Comparison of ENCODE assay signal across 9 mouse cellular contexts in genomic region chr11:70605024-70605566, GRCm38 (mm10). TPM values are rescaled to one million over a fixed set of nuclear protein-coding genes. Genes with fewer than 3 reads are reported as not detected.
DNase-seq lines count a peak whose midpoint lies in the region; ATAC-seq and TF ChIP-seq lines count a peak whose summit lies in the region.
"Had no signal": no experiment of that assay in that cellular context is flagged by ENCODE, and none has a peak within 500 bp of the region (broad histone marks: within the 10 kb centered on the region; RNA-seq: fewer than 3 reads in every experiment).

No protein-coding gene starts in this region.

- H3K4me3 ChIP-seq in heart, adult 2 months = no peak overlapping the region

- intact Hi-C loops in heart, adult 2 months (cut with DNase I) = loop anchor here (1.0 to 10.0 kb wide), 6 partner anchors 40 to 193 kb away; partner anchors contain the start of genes Cxcl16, Med11, Pelp1 and Pld2

- no peak overlapping the region for H3K27ac ChIP-seq in heart, adult 2 months

- no peaks in the 10 kb centered on the region for H3K36me3 ChIP-seq in heart, adult 2 months (ENCODE audit: control insufficient read depth, insufficient read depth, low read length)

- WGBS in heart, adult 2 months = 57% methylated on average over 14 of the region's 14 CpGs

- H3K79me2 ChIP-seq in heart, adult 2 months (replicated peaks; ENCODE audit: control insufficient read depth, insufficient read depth, low read length) = no peaks in the 10 kb centered on the region

- peak; percentile 78 for ATAC-seq in megakaryocyte, adult 5-6 weeks (ENCODE audit: poor library complexity, severe bottlenecking)

- TF ChIP-seq CTCF in heart, adult 2 months (IDR thresholded peaks at IDR 0.05) = peak; percentile 98; the same call in 1 of the 2 replicates

- no peak overlapping the region for H3K9ac ChIP-seq in heart, adult 2 months (ENCODE audit: low read depth, low read length)

- H3K4me1 ChIP-seq in heart, adult 2 months (ENCODE audit: control insufficient read depth, insufficient read depth, low read length) = no peaks in the 10 kb centered on the region

- peak; percentile 95 for TF ChIP-seq EP300 in heart, adult 2 months (IDR thresholded peaks at IDR 0.05; ENCODE audit: insufficient read depth, low read depth, low read length)

- H3K27me3 ChIP-seq in heart, adult 2 months (ENCODE audit: control insufficient read depth, insufficient read depth, low read length) = no peaks in the 10 kb centered on the region

- no peak for TF ChIP-seq POLR2A in heart, adult 2 months (IDR thresholded peaks at IDR 0.05; ENCODE audit: insufficient read depth, low read depth, low read length)

- DNase-seq in CD4-positive, CD25-positive, alpha-beta regulatory T cell, adult 2 months (ENCODE audit: low read depth, low spot score) = peak; percentile 88
- peak; percentile 78 for DNase-seq in ZHBTc4 (ENCODE audit: low read depth, low spot score)
- DNase-seq in cerebellum, postnatal 25 days = peak; percentile 82 to 89
- peak; percentile 79 to 84 for DNase-seq in heart, adult 2 months
- DNase-seq in layer of hippocampus, adult 9-11 months = peak; percentile 73
- DNase-seq in right cerebral cortex, postnatal 25 days = peak; percentile 49
- DNase-seq in urinary bladder, postnatal 4 days (ENCODE audit: low spot score in 2 of 2) = peak; percentile 66 to 76

RNA-seq across cellular contexts. Expression of gene 4930544D05Rik, which starts 10.6 kb away (rescaled TPM):
- not detected for total RNA-seq in heart, adult 2 months (2021)
- 0.31 TPM in 1 of 2 replicates, not detected in the other for polyA plus RNA-seq in heart, adult 2 months (2012; rRNA removed)
- total RNA-seq in megakaryocyte, adult 5-6 weeks (2015) = not detected in 2 replicates
- total RNA-seq in megakaryocyte, adult 5-6 weeks (2017) = not detected in 2 replicates

RNA-seq across cellular contexts. Expression of gene Chrne, which starts 13.9 kb away (rescaled TPM):
- not detected for total RNA-seq in heart, adult 2 months (2021)
- polyA plus RNA-seq in heart, adult 2 months (2012; rRNA removed) = not detected in 2 replicates
- total RNA-seq in megakaryocyte, adult 5-6 weeks (2015) = 0.36 TPM in 1 of 2 replicates, not detected in the other
- 0.41 and 1.2 TPM in 2 replicates for total RNA-seq in megakaryocyte, adult 5-6 weeks (2017)
- total RNA-seq: layer of hippocampus, adult 18-20 months had no signal

RNA-seq across cellular contexts. Expression of gene Gp1ba, which starts 33.8 kb away (rescaled TPM):
- under 1 TPM; 0.34 to 0.98 TPM for total RNA-seq in heart, adult 2 months (2021)
- 0.29 and 0.59 TPM in 2 replicates for polyA plus RNA-seq in heart, adult 2 months (2012; rRNA removed)
- total RNA-seq in megakaryocyte, adult 5-6 weeks (2015) = 0.20 and 0.23 TPM in 2 replicates
- 0.04 TPM in 1 of 2 replicates, not detected in the other for total RNA-seq in megakaryocyte, adult 5-6 weeks (2017)
- total RNA-seq: layer of hippocampus, adult 18-20 months had no signal

RNA-seq across cellular contexts. Expression of gene Rnf167, which starts 41.9 kb away (rescaled TPM):
- total RNA-seq in heart, adult 2 months (2021) = 10 to 100 TPM; 50.8 to 58.7 TPM
- 65.0 and 80.9 TPM in 2 replicates for polyA plus RNA-seq in heart, adult 2 months (2012; rRNA removed)
- total RNA-seq in megakaryocyte, adult 5-6 weeks (2015) = 75.6 and 82.1 TPM in 2 replicates
- 57.4 and 60.0 TPM in 2 replicates for total RNA-seq in megakaryocyte, adult 5-6 weeks (2017)

RNA-seq across cellular contexts. Expression of gene Slc25a11, which starts 42.2 kb away (rescaled TPM):
- total RNA-seq in heart, adult 2 months (2021) = 100 to 1,000 TPM; 532 to 626 TPM
- polyA plus RNA-seq in heart, adult 2 months (2012; rRNA removed) = 632 and 932 TPM in 2 replicates
- 78.9 and 93.0 TPM in 2 replicates for total RNA-seq in megakaryocyte, adult 5-6 weeks (2015)
- 63.4 and 66.1 TPM in 2 replicates for total RNA-seq in megakaryocyte, adult 5-6 weeks (2017)
